In the genomic region with DNA sequence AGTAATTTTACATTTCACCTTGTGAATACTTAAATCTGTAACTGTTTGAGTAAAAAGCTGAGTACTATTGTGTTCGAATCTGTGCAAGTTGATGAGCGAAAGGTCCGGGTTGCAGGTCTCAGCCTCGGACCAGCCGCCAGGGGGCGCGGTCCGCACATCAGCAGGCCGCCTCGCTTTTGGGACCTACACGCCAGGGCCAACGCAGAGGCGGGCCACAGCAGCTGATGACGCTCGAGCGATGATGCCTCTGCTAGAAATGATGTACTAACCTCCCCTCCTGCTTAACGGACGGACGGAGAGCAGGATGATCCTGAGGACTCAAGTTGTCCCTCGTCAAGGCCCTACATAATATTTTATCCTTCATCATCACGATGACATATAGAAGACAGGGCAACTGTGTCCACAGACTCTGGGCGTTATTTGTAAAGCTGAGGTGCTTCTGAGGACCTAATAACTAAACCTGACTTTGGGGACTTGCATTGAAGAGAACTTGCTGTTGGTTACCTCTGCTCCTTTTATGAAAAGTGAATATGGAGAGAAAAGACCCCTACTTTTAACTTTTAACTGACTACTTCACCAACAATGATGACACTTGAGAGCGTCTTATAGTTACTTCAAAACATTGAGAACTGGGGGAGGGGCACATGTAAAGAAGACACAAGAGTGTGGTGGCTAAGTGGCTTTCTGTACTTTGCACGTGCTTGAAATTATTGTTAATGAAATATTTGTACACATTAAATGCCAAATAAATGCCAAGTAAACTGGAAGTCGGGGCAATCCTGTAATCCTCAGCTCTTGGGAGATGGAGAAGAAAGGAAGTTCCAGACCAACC, we compare ENCODE assay signal across 8 mouse cellular contexts. TPM values are rescaled to one million over a fixed set of nuclear protein-coding genes. Genes with fewer than 3 reads are reported as not detected.
DNase-seq lines count a peak whose midpoint lies in the region; ATAC-seq and TF ChIP-seq lines count a peak whose summit lies in the region.

No protein-coding gene starts in this region.

- intact Hi-C loops in left cerebral cortex, adult 2 months (cut with DNase I): loop anchor here (1.0 to 5.0 kb wide), 3 partner anchors 100 to 338 kb away; a partner anchor contains a TSS

- TF ChIP-seq CTCF in hindbrain, postnatal 0 days (IDR thresholded peaks at IDR 0.05; ENCODE audit: low read depth): peak; percentile 96
- peak; percentile 97 for TF ChIP-seq CTCF in left cerebral cortex, adult 2 months (IDR thresholded peaks at IDR 0.05)

- H3K4me2 ChIP-seq in hindbrain, postnatal 0 days (ENCODE audit: low read depth, low read length): peak overlapping the region; percentile 75

- H3K27ac ChIP-seq in hindbrain, postnatal 0 days: no peak overlapping the region
- H3K27ac ChIP-seq in left cerebral cortex, adult 2 months: peak overlapping the region; percentile 67

- WGBS in hindbrain, postnatal 0 days: 2% methylated on average over 25 of the region's 25 CpGs

- H3K27me3 ChIP-seq in hindbrain, postnatal 0 days (ENCODE audit: insufficient read depth, low read length): no peaks in the 10 kb centered on the region

- no peaks in the 10 kb centered on the region for H3K9me3 ChIP-seq in hindbrain, postnatal 0 days (ENCODE audit: low read length)

- peak overlapping the region; percentile 94 for H3K4me3 ChIP-seq in hindbrain, postnatal 0 days (ENCODE audit: low read length)
- H3K4me3 ChIP-seq in left cerebral cortex, adult 2 months: peak overlapping the region; percentile 84

- ATAC-seq in common myeloid progenitor, adult 5-6 weeks (replicated peaks; ENCODE audit: low read depth, poor library complexity, severe bottlenecking): peak; percentile 81
- ATAC-seq in hindbrain, postnatal 0 days: peak; percentile 78

- peaks cover 19% of the 10 kb centered on the region for H3K36me3 ChIP-seq in hindbrain, postnatal 0 days (ENCODE audit: insufficient read depth, low read length)

- H3K4me1 ChIP-seq in hindbrain, postnatal 0 days (ENCODE audit: insufficient read depth, low read length): peaks cover 7% of the 10 kb centered on the region

- DNase-seq in adipocyte (ENCODE audit: low spot score): peak; percentile 91
- peak; percentile 89 for DNase-seq in gastrocnemius, adult 8-10 months (ENCODE audit: low spot score in 2 of 2)
- peak; percentile 96 for DNase-seq in hindbrain, postnatal 0 days (ENCODE audit: low spot score)
- DNase-seq in left cerebral cortex, adult 2 months (ENCODE audit: extremely low spot score in 1 of 2, low spot score in 2 of 2): peak; percentile 86 to 89
- peak; percentile 93 to 94 for DNase-seq in lung, postnatal 4 days
- DNase-seq in right cerebral cortex, adult 18-20 months: peak; percentile 92
- DNase-seq in urinary bladder, postnatal 14 days (ENCODE audit: low spot score): peak; percentile 88

- no peak overlapping the region; the same call in 1 of the 2 replicates for H3K9ac ChIP-seq in hindbrain, postnatal 0 days (replicated peaks; ENCODE audit: low read length)

RNA-seq across cellular contexts. Expression of a gene that starts 1.0 kb away (rescaled TPM):
- 14.7 and 15.6 TPM in 2 replicates for total RNA-seq in common myeloid progenitor, adult 5-6 weeks (2017)
- 1 to 10 TPM; 3.2 to 4.8 (median 4.0) TPM for total RNA-seq in gastrocnemius, adult 8-10 months (2022)
- total RNA-seq in hindbrain, postnatal 0 days (2014; rRNA removed): 5.0 and 5.5 TPM in 2 replicates
- 7.2 and 7.6 TPM in 2 replicates for polyA plus RNA-seq in hindbrain, postnatal 0 days (2015; fragmentation: Nextera tagmentation; extraction: Ambion mirVana)
- total RNA-seq in left cerebral cortex, adult 2 months (2021): 1 to 10 TPM; 8.9 to 9.8 TPM

RNA-seq across cellular contexts. Expression of a gene that starts 41.0 kb away (rescaled TPM):
- total RNA-seq in common myeloid progenitor, adult 5-6 weeks (2017): not detected in 2 replicates
- not detected for total RNA-seq in gastrocnemius, adult 8-10 months (2022)
- total RNA-seq in hindbrain, postnatal 0 days (2014; rRNA removed): 0.40 and 0.89 TPM in 2 replicates
- 0.15 and 0.24 TPM in 2 replicates for polyA plus RNA-seq in hindbrain, postnatal 0 days (2015; fragmentation: Nextera tagmentation; extraction: Ambion mirVana)
- not detected for total RNA-seq in left cerebral cortex, adult 2 months (2021)

RNA-seq across cellular contexts. Expression of a gene that starts 55.7 kb away (rescaled TPM):
- total RNA-seq in common myeloid progenitor, adult 5-6 weeks (2017): 42.1 and 57.3 TPM in 2 replicates
- 10 to 100 TPM in 1 of 4 experiments, 1 to 10 TPM in 3; 7.2 to 11.7 (median 8.3) TPM for total RNA-seq in gastrocnemius, adult 8-10 months (2022)
- total RNA-seq in hindbrain, postnatal 0 days (2014; rRNA removed): 11.9 and 15.7 TPM in 2 replicates
- 29.3 and 30.0 TPM in 2 replicates for polyA plus RNA-seq in hindbrain, postnatal 0 days (2015; fragmentation: Nextera tagmentation; extraction: Ambion mirVana)
- 10 to 100 TPM; 29.8 to 33.3 TPM for total RNA-seq in left cerebral cortex, adult 2 months (2021)
